In genomic region chr16:31618671-31619070, GRCm38 (mm10) we compare ENCODE assay signal across 12 mouse cellular contexts. TPM values are rescaled to one million over a fixed set of nuclear protein-coding genes. Genes with fewer than 3 reads are reported as not detected.
DNase-seq lines count a peak whose midpoint lies in the region; ATAC-seq and TF ChIP-seq lines count a peak whose summit lies in the region.
"Had no signal": no experiment of that assay in that cellular context is flagged by ENCODE, and none has a peak within 500 bp of the region (broad histone marks: within the 10 kb centered on the region; RNA-seq: fewer than 3 reads in every experiment).

No protein-coding gene starts in this region.

- intact Hi-C loops in gastrocnemius, adult 2 months (cut with DNase I), result no loop called here
- intact Hi-C loops in gastrocnemius, postnatal 36 days (cut with DNase I), result no loop called here

- peak overlapping the region; percentile 2; the same call in 1 of the 2 replicates for H3K4me2 ChIP-seq in embryonic facial prominence, embryonic 11.5 days (ENCODE audit: low read depth, low read length)
- H3K4me2 ChIP-seq in limb, embryonic 15.5 days, result peak overlapping the region; percentile 43
- H3K4me2 ChIP-seq in forebrain, embryonic 16.5 days (ENCODE audit: low read length), result no peak overlapping the region

- no peaks in the 10 kb centered on the region for H3K27me3 ChIP-seq in embryonic facial prominence, embryonic 11.5 days (ENCODE audit: control insufficient read depth, insufficient read depth, low read length)
- no peaks in the 10 kb centered on the region for H3K27me3 ChIP-seq in limb, embryonic 15.5 days
- H3K27me3 ChIP-seq in forebrain, embryonic 16.5 days (replicated peaks; ENCODE audit: control insufficient read depth, insufficient read depth, low read length), result no peaks in the 10 kb centered on the region
- H3K27me3 ChIP-seq: forebrain, embryonic 15.5 days; midbrain, embryonic 12.5 days; Patski had no signal

- no peak for ATAC-seq in embryonic facial prominence, embryonic 11.5 days (replicated peaks; ENCODE audit: insufficient number of reproducible peaks, low FRiP score, low TSS enrichment, low read depth)
- ATAC-seq in limb, embryonic 15.5 days (ENCODE audit: insufficient number of reproducible peaks, low FRiP score, low TSS enrichment, low read depth), result no peak
- no peak for ATAC-seq in forebrain, embryonic 16.5 days

- TF ChIP-seq CTCF in gastrocnemius, adult 2 months (IDR thresholded peaks at IDR 0.05), result no peak
- no peak; the same call in 1 of the 2 replicates for TF ChIP-seq CTCF in layer of hippocampus, adult 2 months (conservative IDR thresholded peaks at IDR 0.05)

- no peaks in the 10 kb centered on the region for H3K36me3 ChIP-seq in embryonic facial prominence, embryonic 11.5 days (replicated peaks; ENCODE audit: control insufficient read depth, insufficient read depth, low read depth, low read length)
- no peaks in the 10 kb centered on the region for H3K36me3 ChIP-seq in limb, embryonic 15.5 days
- no peaks in the 10 kb centered on the region for H3K36me3 ChIP-seq in forebrain, embryonic 16.5 days (ENCODE audit: control insufficient read depth, insufficient read depth)
- H3K36me3 ChIP-seq: forebrain, embryonic 15.5 days; midbrain, embryonic 12.5 days had no signal

- WGBS in embryonic facial prominence, embryonic 11.5 days, result 67% methylated on average over 9 of the region's 9 CpGs
- 52% methylated on average over 9 of the region's 9 CpGs for WGBS in limb, embryonic 15.5 days
- WGBS in forebrain, embryonic 16.5 days, result 67% methylated on average over 9 of the region's 9 CpGs

- no peaks in the 10 kb centered on the region for H3K9me3 ChIP-seq in embryonic facial prominence, embryonic 11.5 days (replicated peaks; ENCODE audit: control insufficient read depth, low read length)
- H3K9me3 ChIP-seq in limb, embryonic 15.5 days, result no peaks in the 10 kb centered on the region
- H3K9me3 ChIP-seq in forebrain, embryonic 16.5 days (ENCODE audit: control insufficient read depth, low read length), result no peaks in the 10 kb centered on the region
- H3K9me3 ChIP-seq: forebrain, embryonic 15.5 days; midbrain, embryonic 12.5 days had no signal

- H3K4me3 ChIP-seq in gastrocnemius, adult 2 months, result peak overlapping the region; percentile 56
- no peak overlapping the region for H3K4me3 ChIP-seq in layer of hippocampus, adult 2 months
- H3K4me3 ChIP-seq in embryonic facial prominence, embryonic 11.5 days (ENCODE audit: low read depth, low read length), result no peak overlapping the region
- H3K4me3 ChIP-seq in limb, embryonic 15.5 days, result peak overlapping the region; percentile 20
- H3K4me3 ChIP-seq in forebrain, embryonic 16.5 days (replicated peaks; ENCODE audit: low read length), result no peak overlapping the region
- H3K4me3 ChIP-seq: forebrain, embryonic 15.5 days; midbrain, embryonic 12.5 days had no signal

- H3K4me1 ChIP-seq in embryonic facial prominence, embryonic 11.5 days (ENCODE audit: control insufficient read depth, insufficient read depth, low read length), result peaks cover 4% of the 10 kb centered on the region
- H3K4me1 ChIP-seq in limb, embryonic 15.5 days, result peaks cover 24% of the 10 kb centered on the region
- H3K4me1 ChIP-seq in forebrain, embryonic 16.5 days (replicated peaks; ENCODE audit: control insufficient read depth, insufficient read depth, low read length), result peaks cover 6% of the 10 kb centered on the region

- peak overlapping the region; percentile 41 for H3K9ac ChIP-seq in embryonic facial prominence, embryonic 11.5 days (replicated peaks; ENCODE audit: low read length)
- no peak overlapping the region for H3K9ac ChIP-seq in limb, embryonic 15.5 days
- no peak overlapping the region for H3K9ac ChIP-seq in forebrain, embryonic 16.5 days (replicated peaks; ENCODE audit: low read depth, low read length)
- H3K9ac ChIP-seq: midbrain, embryonic 12.5 days had no signal

- H3K27ac ChIP-seq in gastrocnemius, adult 2 months, result peak overlapping the region; percentile 77
- peak overlapping the region; percentile 15 for H3K27ac ChIP-seq in layer of hippocampus, adult 2 months
- no peak overlapping the region for H3K27ac ChIP-seq in embryonic facial prominence, embryonic 11.5 days (replicated peaks; ENCODE audit: low read depth, low read length)
- peak overlapping the region; percentile 82 for H3K27ac ChIP-seq in limb, embryonic 15.5 days
- no peak overlapping the region for H3K27ac ChIP-seq in forebrain, embryonic 16.5 days (ENCODE audit: low read length)

- peak; percentile 45 for DNase-seq in gastrocnemius, adult 2 months
- DNase-seq in gastrocnemius, postnatal 36 days, result no peak
- no peak for DNase-seq in layer of hippocampus, adult 2 months (ENCODE audit: low spot score in 2 of 2)
- DNase-seq in layer of hippocampus, adult 9-11 months, result no peak
- DNase-seq in embryonic facial prominence, embryonic 11.5 days (ENCODE audit: low spot score), result no peak
- DNase-seq in liver, result no peak
- DNase-seq: B cell, adult 2 months had no signal

RNA-seq across cellular contexts. Expression of gene Dlg1, which starts 44.6 kb away (rescaled TPM):
- total RNA-seq in gastrocnemius, adult 2 months (2021), result 10 to 100 TPM; 58.7 to 60.8 TPM
- total RNA-seq in gastrocnemius, postnatal 36 days (2021), result 10 to 100 TPM; 38.3 to 39.9 TPM
- 10 to 100 TPM; 86.2 to 86.4 TPM for total RNA-seq in layer of hippocampus, adult 2 months (2021)
- polyA plus RNA-seq in embryonic facial prominence, embryonic 11.5 days (2014; fragmentation: Nextera tagmentation; extraction: Ambion mirVana), result 29.0 and 31.1 TPM in 2 replicates
- polyA plus RNA-seq in limb, embryonic 15.5 days (2015; fragmentation: Nextera tagmentation; extraction: Ambion mirVana), result 25.3 and 33.7 TPM in 2 replicates
- polyA plus RNA-seq in forebrain, embryonic 16.5 days (2015; fragmentation: Nextera tagmentation; extraction: Ambion mirVana), result 20.6 and 21.9 TPM in 2 replicates

Comparison
In these comparisons a context has a peak if more than half of its experiments do, and no peak if none do; other contexts are left out.
1. H3K27ac ChIP-seq: peak in gastrocnemius, adult 2 months (single experiment), layer of hippocampus, adult 2 months (single experiment) and limb, embryonic 15.5 days (single experiment); none in embryonic facial prominence, embryonic 11.5 days (single experiment) and forebrain, embryonic 16.5 days (single experiment).
2. H3K4me3 ChIP-seq: peak in gastrocnemius, adult 2 months (single experiment) and limb, embryonic 15.5 days (single experiment); none in layer of hippocampus, adult 2 months (single experiment), embryonic facial prominence, embryonic 11.5 days (single experiment) and forebrain, embryonic 16.5 days (single experiment).